Mouse (Mus musculus) left cerebral cortex, adult 18-20 months (tissue): ENCODE results near the gene Gltpd2. TPM values are rescaled to one million over a fixed set of nuclear protein-coding genes. Genes with fewer than 3 reads are reported as not detected.

ENCODE experiments used
- DNase-seq, 2 experiments: peaks; one replicate each; pipeline ENCODE4 v3.0.0; 2021 to 2022; ENCODE audit warnings: low spot score in 2 of 2, mixed read lengths in 1 of 2
- total RNA-seq, 2 experiments: library from RNA; stranded (reverse); gene quantifications; 2 replicates each; pipeline ENCODE4 v1.2.3; 2021

Gltpd2 gene
- total RNA-seq, 2 experiments from 2014 or later = not detected

DNA sequence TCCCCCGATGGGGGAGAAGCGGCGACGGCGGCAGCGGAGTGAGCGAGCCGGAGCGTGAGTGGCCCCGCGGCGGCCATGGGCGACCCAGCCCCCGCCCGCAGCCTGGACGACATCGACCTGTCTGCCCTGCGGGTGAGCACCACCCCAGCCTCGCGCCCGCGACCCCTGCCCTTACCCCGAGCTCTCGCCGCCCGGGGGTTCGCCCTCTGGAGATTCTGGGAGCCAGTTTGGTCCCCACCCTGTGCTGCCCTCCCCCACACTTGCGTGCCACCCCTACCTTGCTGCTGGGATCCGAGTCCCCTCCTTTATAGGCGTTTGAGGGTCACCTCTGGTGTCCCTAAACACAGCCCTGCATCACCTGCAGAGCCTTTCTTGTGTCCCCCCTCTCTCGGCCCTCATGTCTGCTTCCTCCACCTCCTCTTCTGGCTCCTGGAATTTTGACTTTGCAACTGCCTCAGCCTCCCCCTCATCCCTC lies 44.0 kb downstream of the Gltpd2 start:
- DNase-seq = no peak

DNA sequence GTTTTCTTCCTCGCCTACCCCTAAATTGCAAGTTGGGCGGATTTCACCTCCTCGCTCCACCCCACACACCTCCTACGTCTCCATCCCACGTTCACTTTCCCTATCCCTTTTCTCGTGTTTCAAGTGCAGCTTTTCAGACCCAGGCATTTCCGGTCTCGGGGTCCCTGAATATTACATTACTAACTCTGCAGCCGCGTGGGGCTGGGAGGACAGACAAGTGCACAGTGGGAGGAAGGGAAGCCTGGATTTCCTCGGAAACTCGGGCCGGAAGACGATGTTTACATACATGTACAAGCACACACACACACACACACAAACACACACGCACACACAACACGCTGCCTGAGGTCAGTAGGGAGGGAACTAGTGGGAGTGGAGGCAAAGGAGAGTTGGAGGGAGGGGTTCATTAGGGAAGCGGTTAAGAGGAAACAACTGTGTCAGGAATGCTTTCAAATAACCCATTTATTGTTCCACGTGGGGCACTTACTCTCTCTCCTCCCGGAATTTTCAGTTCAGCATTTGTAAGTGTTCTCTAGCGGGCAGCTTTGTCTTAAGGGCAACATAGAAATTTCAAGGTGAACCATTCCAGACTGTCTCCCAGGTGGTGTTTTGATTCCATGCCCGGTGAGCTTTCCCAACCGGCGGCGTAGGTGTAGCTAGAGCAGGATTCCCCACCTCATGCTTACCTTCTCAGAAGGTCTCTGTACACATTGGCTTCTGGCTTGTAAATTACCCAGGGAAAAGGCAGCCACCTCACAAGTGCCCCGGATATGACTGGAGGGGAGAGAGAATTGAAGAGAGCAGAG lies 44.7 kb downstream of the Gltpd2 start:
- peak in 1 of 2 experiments; percentile 42 for DNase-seq

DNA sequence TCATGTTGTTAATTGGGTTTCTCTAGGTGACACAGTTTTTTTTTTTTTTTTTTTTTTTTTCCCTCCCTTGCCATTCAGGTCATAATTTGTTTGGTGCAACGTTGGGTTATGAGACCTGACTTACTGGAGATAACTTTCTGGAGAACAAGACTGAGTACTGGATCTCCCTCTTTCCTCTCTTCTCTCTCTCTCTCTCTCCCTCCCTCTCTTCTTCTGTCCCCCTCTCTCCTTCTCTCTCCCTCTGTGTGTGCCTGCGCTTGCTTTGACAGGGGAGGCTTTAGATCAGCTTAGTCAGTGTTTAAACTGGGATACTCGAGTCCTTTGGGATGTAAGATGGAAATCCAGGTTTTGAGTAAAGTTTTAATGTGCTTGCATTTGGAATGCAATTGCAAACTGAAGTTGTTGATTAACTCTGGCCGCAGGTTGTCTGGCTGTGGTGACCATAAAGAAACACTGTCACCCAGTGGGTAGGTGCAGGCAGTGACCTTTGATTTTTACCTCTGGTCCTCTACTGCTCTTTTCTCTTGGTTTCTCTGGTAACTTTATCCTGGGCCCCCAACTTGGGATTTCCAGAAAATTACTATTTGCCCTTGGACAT lies 45.4 kb downstream of the Gltpd2 start:
- no peak for DNase-seq

DNA sequence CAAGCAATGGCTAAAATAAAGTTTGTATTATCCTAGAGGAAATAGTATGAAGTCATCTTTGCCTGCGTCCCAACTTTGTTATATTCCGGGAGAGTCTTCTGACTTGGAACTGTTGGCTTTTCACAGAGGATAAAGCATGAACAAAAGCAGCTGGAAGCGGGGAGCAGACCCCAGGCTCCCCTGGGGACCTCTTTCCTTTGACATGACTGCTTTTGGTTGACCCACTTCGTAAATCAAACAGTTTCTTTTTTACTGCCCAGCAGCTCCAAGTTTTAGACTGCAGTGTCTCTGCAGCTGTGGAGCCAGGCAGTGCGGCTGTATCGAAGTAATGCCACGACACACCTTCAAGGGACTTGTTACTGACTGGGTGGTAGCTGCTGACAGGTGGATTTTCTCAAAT lies 47.6 kb downstream of the Gltpd2 start:
- no peak for DNase-seq

Other genes with a start within 250 kb of the Gltpd2 start
- under 1 TPM; 0.19 to 0.40 TPM for gene Alox12e, start 196.6 kb upstream of the Gltpd2 start, total RNA-seq
- gene Alox15, start 167.2 kb upstream of the Gltpd2 start, total RNA-seq = not detected
- gene Pelp1, start 109.2 kb upstream of the Gltpd2 start, total RNA-seq = 10 to 100 TPM; 33.1 to 34.6 TPM
- gene Arrb2, start 86.6 kb upstream of the Gltpd2 start, total RNA-seq = 10 to 100 TPM; 68.1 to 76.7 TPM
- 10 to 100 TPM; 13.9 to 15.4 TPM for gene Med11, start 67.3 kb upstream of the Gltpd2 start, total RNA-seq
- gene Zmynd15, start 59.8 kb upstream of the Gltpd2 start, total RNA-seq = 1 to 10 TPM in 1 of 2 experiments, under 1 TPM in 1; 0.23 to 1.4 TPM
- gene Cxcl16, start 59.2 kb upstream of the Gltpd2 start, total RNA-seq = 1 to 10 TPM in 1 of 2 experiments, under 1 TPM in 1; 0.42 to 1.4 TPM
- under 1 TPM in 1 of 2 experiments, not detected in 1; 0.37 TPM for gene Tm4sf5, start 14.0 kb upstream of the Gltpd2 start, total RNA-seq
- not detected for gene Vmo1, start 4.6 kb upstream of the Gltpd2 start, total RNA-seq
- gene Psmb6, start 6.2 kb downstream of the Gltpd2 start, total RNA-seq = 100 to 1,000 TPM; 184 to 189 TPM
- not detected for gene Gm40193, start 13.7 kb downstream of the Gltpd2 start, total RNA-seq
- gene Pld2, start 20.9 kb downstream of the Gltpd2 start, total RNA-seq = 10 to 100 TPM; 13.3 to 15.8 TPM
- gene Mink1, start 43.7 kb downstream of the Gltpd2 start, total RNA-seq = 100 to 1,000 TPM; 396 to 435 TPM
- gene 4930544D05Rik, start 96.7 kb downstream of the Gltpd2 start, total RNA-seq = under 1 TPM in 1 of 2 experiments, not detected in 1; 0.65 TPM
- under 1 TPM in 1 of 2 experiments, not detected in 1; 0.63 TPM for gene Chrne, start 100.0 kb downstream of the Gltpd2 start, total RNA-seq
- gene Gp1ba, start 119.9 kb downstream of the Gltpd2 start, total RNA-seq = not detected
- 10 to 100 TPM; 86.4 to 90.1 TPM for gene Rnf167, start 128.0 kb downstream of the Gltpd2 start, total RNA-seq
- gene Slc25a11, start 128.3 kb downstream of the Gltpd2 start, total RNA-seq = 100 to 1,000 TPM; 120 to 124 TPM
- gene Pfn1, start 135.4 kb downstream of the Gltpd2 start, total RNA-seq = 100 to 1,000 TPM; 224 to 231 TPM
- 1 to 10 TPM; 7.3 to 8.8 TPM for gene Eno3, start 138.0 kb downstream of the Gltpd2 start, total RNA-seq
- 10 to 100 TPM; 47.5 to 52.8 TPM for gene Spag7, start 150.2 kb downstream of the Gltpd2 start, total RNA-seq
- gene Camta2, start 168.9 kb downstream of the Gltpd2 start, total RNA-seq = 100 to 1,000 TPM; 217 to 224 TPM
- 1 to 10 TPM; 1.8 to 2.2 TPM for gene Inca1, start 181.0 kb downstream of the Gltpd2 start, total RNA-seq
- 10 to 100 TPM; 54.8 to 57.7 TPM for gene Kif1c, start 181.4 kb downstream of the Gltpd2 start, total RNA-seq
- gene Zfp3, start 245.0 kb downstream of the Gltpd2 start, total RNA-seq = 10 to 100 TPM; 17.2 to 17.9 TPM